Mouse (Mus musculus): ENCODE results near the gene Frmd4a.

The Frmd4a gene

GRCm38 (mm10) chr2:4017528-4018288, at the start of gene Frmd4a:
TSS of gene Frmd4a (plus strand) at chr2:4017717.
- no peak for DNase-seq (ENCODE audit: low spot score)

DNA sequence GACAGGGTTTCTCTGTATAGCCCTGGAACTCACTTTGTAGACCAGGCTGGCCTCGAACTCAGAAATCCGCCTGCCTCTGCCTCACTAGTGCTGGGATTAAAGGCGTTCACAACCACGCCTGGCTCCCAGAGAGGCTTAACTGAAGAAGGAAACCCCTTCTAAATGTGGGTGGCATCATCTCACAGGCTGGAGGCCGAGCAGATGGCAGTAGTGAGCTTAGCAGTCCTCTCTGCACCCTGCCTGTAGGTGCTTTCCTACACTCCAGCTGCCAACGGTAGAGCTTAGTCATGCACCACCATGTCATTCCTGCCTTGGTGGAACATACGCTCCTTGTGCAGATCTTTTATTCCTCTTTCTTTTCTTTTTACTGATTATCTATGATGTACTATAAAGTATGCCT, 28.6 kb upstream of the Frmd4a start:
- DNase-seq (ENCODE audit: low spot score), result no peak

DNA sequence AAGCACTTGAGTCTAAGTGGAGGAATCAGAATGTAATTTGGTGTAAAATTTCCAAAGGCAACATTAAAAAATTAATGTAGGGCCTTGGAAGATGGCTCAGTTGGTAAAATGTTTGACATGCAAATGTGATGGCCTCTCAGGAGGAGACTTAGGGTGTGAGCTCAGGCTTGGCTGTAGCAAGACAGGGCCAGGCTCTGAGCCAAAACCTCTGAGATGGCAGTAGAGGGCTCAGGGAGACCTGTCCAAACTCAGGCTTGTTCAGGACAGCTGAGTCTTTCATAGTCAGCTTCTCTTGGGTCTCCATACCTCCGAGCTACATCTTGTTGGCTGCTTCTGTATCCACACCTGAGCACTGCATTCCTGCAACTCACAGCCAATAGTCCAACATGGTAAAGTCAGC, 27.1 kb upstream of the Frmd4a start:
- no peak for DNase-seq (ENCODE audit: low spot score)

DNA sequence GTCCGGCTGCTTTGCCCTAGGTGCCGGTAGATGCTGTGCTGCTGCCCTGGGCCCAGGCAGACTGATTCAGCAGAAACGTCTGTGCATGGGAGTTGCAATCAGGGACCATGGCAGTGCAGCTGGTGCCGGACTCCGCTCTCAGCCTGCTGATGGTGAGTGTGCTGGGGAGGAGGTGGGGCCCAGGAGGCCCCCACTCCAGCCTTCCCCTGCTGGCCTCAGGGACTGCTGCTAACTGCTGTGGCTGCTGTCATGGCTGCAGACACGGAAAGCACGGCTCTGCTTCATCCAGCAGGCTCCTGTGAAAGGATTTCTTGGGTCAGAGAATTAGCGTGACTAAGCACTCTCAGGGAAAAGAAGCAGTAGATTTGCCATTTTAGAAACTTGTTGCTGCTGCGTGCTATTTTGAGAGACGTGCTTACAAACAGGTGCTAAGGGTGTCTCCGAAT, 937 bp downstream of the Frmd4a start:
- DNase-seq (ENCODE audit: low spot score), result no peak

GRCm38 (mm10) chr2:4018909-4019308, 1.4 kb downstream of the Frmd4a start:
- DNase-seq (ENCODE audit: low spot score), result no peak

DNA sequence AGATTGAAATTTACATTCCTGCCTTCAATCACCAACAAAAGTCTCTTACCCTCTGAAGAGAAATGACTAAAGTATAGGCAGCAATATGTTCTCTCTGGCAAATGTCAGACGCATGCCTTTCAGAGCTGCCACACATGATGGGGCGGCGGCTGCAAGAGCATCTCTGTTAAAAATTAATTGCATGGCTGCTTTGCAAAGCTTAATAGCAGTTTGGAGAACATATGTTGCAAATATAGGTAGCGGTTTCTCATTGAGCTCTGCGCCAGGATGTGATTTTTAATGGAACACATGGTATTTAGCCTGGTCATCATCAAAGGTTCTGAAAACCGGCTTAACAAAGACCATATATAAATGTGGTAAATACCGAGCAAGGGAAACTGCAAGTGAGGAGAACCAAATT, 7.4 kb downstream of the Frmd4a start:
- no peak for DNase-seq (ENCODE audit: low spot score)

GRCm38 (mm10) chr2:4029031-4029747, 11.7 kb downstream of the Frmd4a start:
- DNase-seq (ENCODE audit: low spot score), result no peak

DNA sequence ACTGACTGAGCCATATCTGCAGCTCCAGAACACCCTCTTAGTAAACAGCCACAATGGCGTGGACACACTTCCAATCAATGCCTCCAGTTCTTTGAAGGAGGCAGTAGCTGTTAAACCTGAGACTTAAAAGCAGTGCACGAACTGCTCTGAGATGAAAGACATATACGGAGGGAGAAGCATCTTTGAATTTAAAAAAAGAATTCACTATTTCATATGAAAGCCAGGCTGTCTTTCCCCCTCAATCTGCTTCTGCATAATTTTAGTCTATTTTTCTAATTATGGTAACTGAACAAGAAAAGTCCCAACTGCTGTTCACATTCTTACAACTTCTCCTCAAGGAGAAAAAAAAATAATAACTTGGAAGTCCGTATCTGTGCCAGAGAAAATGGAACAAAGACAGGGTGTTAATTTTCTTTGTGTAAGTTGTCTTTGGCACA, 18.7 kb downstream of the Frmd4a start:
- no peak for DNase-seq (ENCODE audit: low spot score)

- DNase-seq (ENCODE audit: low spot score), result no peak
These were observed 19.2 kb downstream of the Frmd4a start for GRCm38 (mm10) chr2:4036651-4037117.

DNA sequence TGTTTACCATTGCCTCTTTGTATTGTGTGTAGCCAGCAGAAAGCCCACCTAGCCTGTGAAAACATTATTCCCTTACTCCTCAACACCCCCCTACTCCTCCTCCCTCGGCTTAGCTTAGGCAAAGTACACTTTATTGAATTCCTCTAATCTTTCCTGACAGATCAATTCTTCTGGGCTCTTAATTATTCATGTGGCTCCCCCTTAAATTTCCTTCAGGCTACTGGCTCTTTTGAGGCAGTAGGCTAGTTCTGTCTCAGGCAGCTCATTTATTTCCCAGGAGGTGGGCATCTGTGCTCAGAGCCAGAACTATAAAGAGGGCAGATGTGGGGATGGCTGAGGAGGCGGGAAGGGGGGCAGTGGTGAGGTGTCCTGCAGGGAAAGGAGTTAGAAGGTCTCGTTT, 24.5 kb downstream of the Frmd4a start:
- no peak for DNase-seq (ENCODE audit: low spot score)

GRCm38 (mm10) chr2:4055481-4055880, 38.0 kb downstream of the Frmd4a start:
- DNase-seq (ENCODE audit: low spot score), result no peak

DNA sequence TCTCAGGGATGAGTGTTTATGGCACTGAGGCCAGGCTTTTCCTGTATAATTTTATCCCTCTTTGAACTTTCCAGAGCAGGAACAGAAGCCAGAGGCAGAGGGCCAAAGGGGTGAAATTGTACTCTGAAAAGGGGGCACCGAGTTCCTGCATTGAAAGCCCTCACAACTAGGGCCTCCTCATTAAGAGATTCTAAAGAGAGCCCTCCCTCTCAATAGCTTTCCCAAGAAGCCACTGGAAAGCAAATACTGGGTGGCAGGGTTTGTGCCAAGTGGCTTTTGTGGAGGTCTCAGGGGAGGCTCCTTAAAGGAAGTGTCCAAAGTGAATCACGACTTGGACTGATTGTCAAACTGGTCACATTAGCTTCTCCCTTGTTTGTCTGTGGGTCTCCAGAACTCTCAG, 43.2 kb downstream of the Frmd4a start:
- DNase-seq (ENCODE audit: low spot score), result no peak

- DNase-seq (ENCODE audit: low spot score), result no peak
These were observed 54.3 kb downstream of the Frmd4a start for GRCm38 (mm10) chr2:4071831-4072230.

- DNase-seq (ENCODE audit: low spot score), result no peak
These were observed 66.4 kb downstream of the Frmd4a start for GRCm38 (mm10) chr2:4083877-4084276.

DNA sequence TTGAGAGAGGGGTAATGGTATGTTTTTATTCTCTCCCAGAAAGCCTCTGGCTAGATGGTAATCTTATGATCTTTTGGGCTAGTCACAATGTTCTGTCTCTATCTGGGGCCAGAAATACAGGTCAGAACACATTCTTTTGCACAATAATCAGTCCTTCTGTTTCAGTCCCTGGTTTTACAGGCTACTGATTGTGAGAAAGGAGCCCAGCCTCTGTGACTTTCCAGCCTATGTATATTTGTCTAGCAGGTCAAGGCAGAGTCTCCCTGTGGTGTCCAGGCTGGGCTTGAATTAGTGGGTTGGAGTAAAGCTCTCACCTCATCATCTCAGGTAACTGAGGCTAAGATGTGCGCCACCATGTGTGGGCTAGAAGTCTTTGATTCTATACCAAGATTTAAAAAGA, 80.1 kb downstream of the Frmd4a start:
- DNase-seq (ENCODE audit: low spot score), result no peak

DNA sequence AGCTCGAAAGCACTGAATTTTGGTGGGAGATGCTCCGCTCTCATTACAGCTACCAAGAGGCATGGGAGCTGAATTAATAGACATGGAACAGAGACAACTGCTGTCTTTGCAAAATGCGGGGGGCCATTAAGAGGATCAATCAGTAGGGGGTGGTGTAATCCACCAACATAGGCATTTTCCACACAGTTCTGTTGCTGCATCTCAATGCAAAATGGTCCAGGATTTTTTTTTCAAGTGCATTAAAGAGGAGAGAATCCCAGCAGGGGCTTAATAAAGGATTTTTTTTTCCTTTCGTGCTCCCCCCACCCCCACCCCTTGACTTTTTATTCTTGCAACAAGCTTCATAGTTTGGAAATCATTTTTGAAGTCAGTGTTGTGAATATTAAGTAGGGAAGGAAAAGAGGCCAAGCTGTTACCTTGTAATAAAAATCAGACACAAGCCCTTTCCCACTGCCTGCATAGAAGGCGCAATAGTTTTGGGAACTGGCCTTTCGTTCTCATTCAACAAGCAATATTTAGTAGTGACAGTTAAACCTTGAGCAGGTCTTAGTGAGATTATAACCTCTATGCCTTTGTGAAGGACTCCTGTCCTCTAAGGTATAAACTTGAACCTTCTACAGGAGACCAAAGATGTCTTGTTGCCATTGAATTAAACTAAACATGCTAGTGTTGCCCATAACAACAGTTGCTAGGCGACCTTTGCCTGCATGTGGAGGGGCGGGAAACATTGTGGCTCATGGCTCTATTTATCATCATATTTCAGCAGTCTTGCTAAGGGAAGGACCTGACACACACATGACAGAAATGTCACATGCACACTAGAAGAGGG, 81.6 kb downstream of the Frmd4a start:
- no peak for DNase-seq (ENCODE audit: low spot score)

DNA sequence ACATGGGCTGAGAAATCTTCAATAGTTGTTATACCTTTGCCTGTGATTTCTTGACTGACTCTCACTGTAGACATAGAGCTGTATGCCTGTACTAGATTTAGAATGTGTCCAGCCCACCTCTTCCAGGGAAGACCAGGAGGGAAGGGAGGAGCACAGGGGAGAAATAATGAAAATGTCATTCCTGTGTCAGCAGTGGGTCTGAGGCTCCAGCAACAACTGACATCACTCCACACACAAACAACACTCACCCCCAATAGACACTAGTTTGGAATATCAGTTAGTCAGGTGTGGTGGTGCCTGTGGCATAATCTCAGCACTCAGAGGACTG, 82.2 kb downstream of the Frmd4a start:
- no peak for DNase-seq (ENCODE audit: low spot score)

DNA sequence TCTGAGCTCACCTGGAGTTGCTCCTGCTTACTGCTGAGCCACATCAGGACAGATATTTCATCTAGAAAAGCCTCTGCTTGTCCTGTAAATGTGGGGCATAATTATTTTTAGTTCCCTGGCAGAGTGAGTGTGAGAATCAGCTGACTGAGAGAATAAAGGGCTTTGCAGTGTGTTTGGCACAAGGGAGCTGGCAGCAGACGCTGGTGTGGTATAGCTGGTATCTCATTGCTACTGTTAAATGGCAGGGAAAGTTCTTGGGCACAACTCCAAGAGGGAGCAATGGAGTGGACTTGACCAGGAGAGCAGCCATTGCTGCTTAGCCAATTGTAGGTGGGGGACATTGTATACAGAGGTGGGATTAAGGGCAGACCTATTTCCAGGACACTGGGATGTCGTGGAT, 83.9 kb downstream of the Frmd4a start:
- DNase-seq (ENCODE audit: low spot score), result no peak

DNA sequence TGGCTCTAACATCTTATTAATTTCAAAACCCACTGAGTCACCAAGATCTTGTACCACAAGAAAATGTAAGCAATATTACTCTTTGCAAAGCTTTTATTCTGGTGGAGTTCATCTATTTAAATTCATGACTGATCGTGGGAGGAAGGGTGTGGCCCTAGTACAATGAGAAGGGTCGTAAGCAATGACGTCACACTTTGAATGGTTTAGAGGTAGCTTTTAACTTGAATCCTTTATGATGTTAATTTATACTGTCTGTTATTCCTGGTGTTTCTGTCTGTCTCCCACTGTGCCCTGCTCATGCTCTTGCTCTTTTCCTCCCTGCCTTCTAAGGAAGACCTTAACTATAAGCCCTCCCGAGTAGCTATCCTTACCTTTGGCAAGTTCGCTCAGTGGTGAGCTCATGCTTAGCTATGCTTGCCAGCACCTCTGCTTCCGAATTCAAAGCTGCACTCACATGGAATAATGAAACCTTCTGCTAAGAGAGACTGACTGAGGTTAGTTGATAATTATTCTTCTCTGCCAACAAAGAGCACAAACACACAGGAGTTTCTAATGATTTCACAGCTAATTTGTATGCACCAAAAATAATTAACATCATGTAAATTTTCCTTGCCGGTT, 95.9 kb downstream of the Frmd4a start:
- no peak for DNase-seq (ENCODE audit: low spot score)

DNA sequence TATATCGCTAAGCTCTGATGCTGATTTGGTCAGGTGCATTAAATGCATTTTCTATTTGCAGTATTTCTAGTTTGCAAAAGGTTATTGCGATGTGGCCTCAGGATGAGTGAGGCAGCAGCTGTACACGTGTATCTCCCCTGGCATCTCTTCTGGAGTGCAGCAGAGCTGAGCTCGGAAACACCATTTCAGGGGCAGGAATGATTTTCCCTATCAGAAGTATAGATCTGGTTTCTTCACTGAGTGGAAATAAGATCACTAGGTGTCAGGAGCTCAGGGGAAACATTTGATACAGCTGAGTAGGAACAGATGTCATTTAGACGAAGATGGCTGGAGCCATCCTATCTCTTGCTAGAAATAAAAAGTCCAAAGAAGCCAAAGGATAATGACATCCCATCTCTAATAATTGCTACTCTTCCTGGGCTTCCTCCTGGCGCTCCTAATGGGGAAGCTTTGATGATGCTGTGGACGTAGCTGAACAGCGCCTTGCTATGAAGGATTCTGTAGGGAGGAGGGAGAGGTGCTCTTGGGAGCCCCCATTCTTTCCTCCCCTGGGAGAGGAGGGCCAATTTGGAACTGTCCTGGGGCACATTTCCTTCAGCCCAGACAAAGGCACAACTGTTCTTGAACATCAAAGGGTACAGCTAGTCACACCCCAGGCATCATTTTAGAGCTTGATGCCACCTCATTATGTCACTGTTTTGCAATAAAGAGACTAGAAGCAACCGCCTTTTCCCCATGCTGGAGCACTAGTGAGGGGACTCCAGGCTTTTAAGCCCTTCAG, 102.4 kb downstream of the Frmd4a start:
- DNase-seq (ENCODE audit: low spot score), result no peak

- no peak for DNase-seq (ENCODE audit: low spot score)
These were observed 113.7 kb downstream of the Frmd4a start for GRCm38 (mm10) chr2:4131216-4131615.

All from MN1 (cell line).